Mouse (Mus musculus): ENCODE results near the gene Olfr467.
"Not testable (repeated sequence)": the region's sequence is repeated elsewhere in the genome, so short reads cannot be mapped to it uniquely, and the experiment has no call there.

Gene Olfr467

GRCm38 (mm10) chr7:107811963-107812362 is at the start of gene Olfr467:
TSS of gene Olfr467 (plus strand) at chr7:107812263.
- no peak for DNase-seq (ENCODE audit: low spot score)

GRCm38 (mm10) chr7:107770812-107771211 is 41.3 kb upstream of the Olfr467 start:
- no peak for DNase-seq (ENCODE audit: low spot score)

GRCm38 (mm10) chr7:107778216-107778615 is 33.8 kb upstream of the Olfr467 start:
- DNase-seq (ENCODE audit: low spot score): no peak

- DNase-seq (ENCODE audit: low spot score): peak; percentile 7
Measured at GRCm38 (mm10) chr7:107779611-107780010, 32.5 kb upstream of the Olfr467 start.

- peak; percentile 2 for DNase-seq (ENCODE audit: low spot score)
Measured at GRCm38 (mm10) chr7:107787977-107788620, 24.0 kb upstream of the Olfr467 start.

GRCm38 (mm10) chr7:107796500-107796899 is 15.6 kb upstream of the Olfr467 start:
- DNase-seq (ENCODE audit: low spot score): no peak

- DNase-seq (ENCODE audit: low spot score): no peak
Measured at GRCm38 (mm10) chr7:107801108-107801507, 11.0 kb upstream of the Olfr467 start, which contains the start of gene Ovch2. TSS of gene Ovch2 (minus strand) at chr7:107801208.

- DNase-seq (ENCODE audit: low spot score): no peak
Measured at GRCm38 (mm10) chr7:107802138-107802537, 9.9 kb upstream of the Olfr467 start.

- DNase-seq (ENCODE audit: low spot score): no peak
Measured at GRCm38 (mm10) chr7:107819442-107819841, 7.4 kb downstream of the Olfr467 start.

- not testable (repeated sequence) for DNase-seq (ENCODE audit: low spot score)
Measured at GRCm38 (mm10) chr7:107823867-107824266, 11.8 kb downstream of the Olfr467 start.

- DNase-seq (ENCODE audit: low spot score): not testable (repeated sequence)
Measured at GRCm38 (mm10) chr7:107825441-107825840, 13.4 kb downstream of the Olfr467 start, which contains the start of gene Olfr469. TSS of gene Olfr469 (minus strand) at chr7:107825541.

- no peak for DNase-seq (ENCODE audit: low spot score)
Measured at GRCm38 (mm10) chr7:107841719-107842118, 29.7 kb downstream of the Olfr467 start.

- not testable (repeated sequence) for DNase-seq (ENCODE audit: low spot score)
Measured at GRCm38 (mm10) chr7:107847390-107847789, 35.3 kb downstream of the Olfr467 start, which contains the start of gene Olfr470. TSS of gene Olfr470 (minus strand) at chr7:107847490.
